Mouse (Mus musculus): ENCODE data around the gene Slc35d3. TPM values are rescaled to one million over a fixed set of nuclear protein-coding genes. Genes with fewer than 3 reads are reported as not detected.
A peak's percentile ranks its signal among the peaks of the same experiment; 100 is the strongest.

The Slc35d3 gene
- total and polyA plus RNA-seq, 3 experiments: not detected

DNA sequence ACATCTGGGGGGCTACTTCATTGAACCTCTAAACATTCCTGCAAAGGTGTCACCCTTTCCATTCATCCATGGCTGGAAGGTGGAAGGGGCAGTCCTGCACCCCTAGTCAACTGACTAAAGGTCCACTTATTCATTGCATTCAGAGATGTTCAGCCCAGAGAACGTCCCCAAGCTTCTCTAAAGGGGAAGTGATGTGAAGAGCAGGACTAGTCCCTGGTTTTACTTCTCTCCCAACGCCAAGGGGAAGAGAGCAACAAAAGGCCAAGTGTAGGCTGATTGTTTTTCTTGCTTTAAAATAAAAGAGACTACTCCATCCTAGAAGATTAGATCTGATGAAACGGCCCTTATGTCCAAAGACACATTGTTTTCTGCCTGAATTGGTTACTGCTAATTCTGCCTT, 29.2 kb upstream of the Slc35d3 start:
- peak; percentile 65 for DNase-seq (ENCODE audit: low read depth, low spot score)
- Histone ChIP-seq H3K27me3 (ENCODE audit: control insufficient read depth in 1 of 2, insufficient read depth in 2 of 2, low read length in 2 of 2) (no peaks in the 10 kb centered on the region), H3K9ac (ENCODE audit: control insufficient read depth, low read depth, low read length, poor library complexity, severe bottlenecking) (no peak overlapping the region), H3K9me3 (replicated peaks; ENCODE audit: insufficient read depth, low read length) (no peaks in the 10 kb centered on the region), H3K36me3 (ENCODE audit: control insufficient read depth in 1 of 2, insufficient read depth in 2 of 2, low read length in 2 of 2) (peaks cover 0 to 41% of the 10 kb centered on the region in 2 experiments; a peak in 2 of 4 replicates), H3K27ac (ENCODE audit: control insufficient read depth, low read depth, low read length) (no peak overlapping the region), H3K79me2 (ENCODE audit: control insufficient read depth, insufficient read depth, low read length, poor library complexity) (no peaks in the 10 kb centered on the region), H3K4me3 (ENCODE audit: control insufficient read depth in 1 of 2, insufficient read depth in 1 of 2, low read depth in 2 of 2, low read length in 2 of 2) (no peak overlapping the region), H3K4me1 (ENCODE audit: control insufficient read depth in 1 of 2, insufficient read depth in 2 of 2, low read length in 2 of 2) (peaks cover 43 to 46% of the 10 kb centered on the region in 2 experiments)
- TF ChIP-seq ELF1 (IDR thresholded peaks at IDR 0.05; ENCODE audit: low read depth, low read length) (no peak), EP300 (IDR thresholded peaks at IDR 0.05; ENCODE audit: low read depth in 1 of 2, low read length in 2 of 2) (0 out of 4 replicates have a peak, but pooled peaks of 1 of the 2 experiments have one; percentile 13), MEF2A (IDR thresholded peaks at IDR 0.05; ENCODE audit: extremely low read depth, insufficient replicate concordance, low read depth, low read length, poor library complexity, severe bottlenecking) (no peak)

DNA sequence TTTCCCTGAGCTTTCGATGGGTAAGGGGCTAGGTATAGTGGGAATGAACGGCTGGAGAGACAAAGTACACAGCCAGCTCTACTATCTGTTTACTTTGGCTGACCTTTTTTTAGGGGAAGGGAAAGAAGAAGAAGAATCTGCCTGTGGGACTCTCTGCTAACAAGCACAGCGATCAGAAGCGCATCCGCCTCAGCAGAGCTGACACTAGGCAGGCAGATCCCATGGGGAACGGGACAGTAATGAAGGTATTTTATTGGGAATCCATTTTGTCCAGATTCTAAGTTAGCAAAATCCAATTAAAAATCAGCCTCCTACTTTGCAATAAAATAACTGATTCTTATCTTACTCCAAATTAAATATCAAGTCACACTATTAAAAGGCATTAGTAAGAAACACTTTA, 27.9 kb upstream of the Slc35d3 start:
- no peak overlapping the region for H3K9ac ChIP-seq (ENCODE audit: control insufficient read depth, low read depth, low read length, poor library complexity, severe bottlenecking)
- H3K4me3 ChIP-seq (ENCODE audit: control insufficient read depth in 1 of 2, insufficient read depth in 1 of 2, low read depth in 2 of 2, low read length in 2 of 2): no peak overlapping the region
- no peak overlapping the region for H3K27ac ChIP-seq (ENCODE audit: control insufficient read depth, low read depth, low read length)
- DNase-seq (ENCODE audit: low read depth, low spot score): no peak
- H3K79me2 ChIP-seq (ENCODE audit: control insufficient read depth, insufficient read depth, low read length, poor library complexity): no peaks in the 10 kb centered on the region
- H3K4me1 ChIP-seq (ENCODE audit: control insufficient read depth in 1 of 2, insufficient read depth in 2 of 2, low read length in 2 of 2): peaks cover 34 to 38% of the 10 kb centered on the region in 2 experiments
- H3K36me3 ChIP-seq (ENCODE audit: control insufficient read depth in 1 of 2, insufficient read depth in 2 of 2, low read length in 2 of 2): peaks cover 0 to 37% of the 10 kb centered on the region in 2 experiments; a peak in 2 of 4 replicates
- no peaks in the 10 kb centered on the region for H3K9me3 ChIP-seq (replicated peaks; ENCODE audit: insufficient read depth, low read length)
- TF ChIP-seq TBP (IDR thresholded peaks at IDR 0.05; ENCODE audit: low read depth, low read length) (no peak), ZC3H11A (IDR thresholded peaks at IDR 0.05; ENCODE audit: low read depth, low read length) (no peak), MYC (IDR thresholded peaks at IDR 0.05; ENCODE audit: low read depth, low read length) (no peak), E2F4 (IDR thresholded peaks at IDR 0.05; ENCODE audit: borderline replicate concordance, low read depth, low read length) (no peak), MYB (IDR thresholded peaks at IDR 0.05; ENCODE audit: low read depth, low read length) (no peak), POLR2AphosphoS5 (IDR thresholded peaks at IDR 0.05; ENCODE audit: borderline replicate concordance, low read depth, low read length) (no peak), ELF1 (IDR thresholded peaks at IDR 0.05; ENCODE audit: low read depth, low read length) (no peak), CTCF (IDR thresholded peaks at IDR 0.05 in 2 of 3, conservative IDR thresholded peaks at IDR 0.05 in 1 of 3; ENCODE audit: control insufficient read depth in 1 of 3, insufficient read depth in 1 of 3, low read depth in 2 of 3, low read length in 3 of 3, poor library complexity in 1 of 3, severe bottlenecking in 1 of 3) (no peak), HCFC1 (IDR thresholded peaks at IDR 0.05; ENCODE audit: low read depth, low read length) (no peak), ZNF384 (IDR thresholded peaks at IDR 0.05; ENCODE audit: low read depth, low read length) (no peak), JUND (IDR thresholded peaks at IDR 0.05; ENCODE audit: low read depth, low read length) (no peak), MAX (IDR thresholded peaks at IDR 0.05; ENCODE audit: low read length) (no peak), USF1 (IDR thresholded peaks at IDR 0.05; ENCODE audit: low read depth, low read length) (no peak), EP300 (IDR thresholded peaks at IDR 0.05; ENCODE audit: low read depth in 1 of 2, low read length in 2 of 2) (no peak), GABPA (IDR thresholded peaks at IDR 0.05; ENCODE audit: low read depth, low read length) (no peak), TCF12 (IDR thresholded peaks at IDR 0.05; ENCODE audit: low read depth, low read length) (no peak), POLR2AphosphoS2 (IDR thresholded peaks at IDR 0.05; ENCODE audit: low read length) (no peak), SIN3A (IDR thresholded peaks at IDR 0.05; ENCODE audit: low read length) (no peak), CHD2 (IDR thresholded peaks at IDR 0.05; ENCODE audit: low read length) (no peak)
- H3K27me3 ChIP-seq (ENCODE audit: control insufficient read depth in 1 of 2, insufficient read depth in 2 of 2, low read length in 2 of 2): no peaks in the 10 kb centered on the region

Data from MEL (cell line).